Mouse (Mus musculus): Measurements from ENCODE around the gene Psme3.

DNA sequence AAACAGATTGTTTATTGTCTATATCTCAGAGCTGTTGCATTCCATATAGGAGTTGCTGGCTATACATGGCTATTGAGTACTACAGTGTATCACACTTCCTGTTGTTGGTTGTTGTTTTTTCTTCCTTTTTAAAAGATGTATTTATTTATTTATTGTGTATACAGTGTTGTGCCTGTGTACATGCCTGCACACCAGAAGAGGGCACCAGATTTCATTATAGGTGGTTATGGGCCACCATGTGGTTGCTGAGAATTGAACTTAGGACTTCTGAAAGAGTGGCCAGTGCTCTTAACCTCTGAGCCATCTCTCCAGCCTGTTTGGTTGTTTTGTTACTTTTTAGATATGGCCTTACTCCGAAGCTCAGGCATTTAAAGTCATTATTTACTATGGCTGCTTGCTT lies 1.4 kb upstream of the Psme3 start:
- TF ChIP-seq CHD2 (IDR thresholded peaks at IDR 0.05; ENCODE audit: low read depth, low read length) (no peak), ZNF384 (IDR thresholded peaks at IDR 0.05; ENCODE audit: low read depth, low read length) (no peak), MAFK (IDR thresholded peaks at IDR 0.05; ENCODE audit: insufficient read depth, low read depth, low read length) (no peak)
